Mouse (Mus musculus) lung, postnatal 0 days (tissue): Measurements from ENCODE around the gene Ndc1. TPM values are rescaled to one million over a fixed set of nuclear protein-coding genes. Genes with fewer than 3 reads are reported as not detected.

ENCODE experiments used
- ATAC-seq: fragments of 200-750 bp; cut with Nextera tagmentation; 2 replicates; pipeline ENCODE4 v1.8.0; 2017; ENCODE audit warnings: moderate library complexity
- DNase-seq: peaks from one replicate; pipeline ENCODE4 v3.0.0-alpha.2; 2016; ENCODE audit warnings: low spot score
- H3K27ac ChIP-seq: fragments of 300-500 bp; sonication (generic); 2 replicates; pipeline ENCODE4 v1.5.1; 2014; ENCODE audit warnings: antibody characterized with exemption, mild to moderate bottlenecking, low read length, mixed read lengths
- H3K27me3 ChIP-seq: fragments of 300-500 bp; sonication (generic); replicated peaks from 2 replicates; pipeline ENCODE4 v1.6.1; 2014; ENCODE audit warnings: low read length, mixed read lengths; ENCODE audit not compliant: insufficient read depth
- H3K36me3 ChIP-seq: fragments of 300-500 bp; sonication (generic); 2 replicates; pipeline ENCODE4 v1.6.1; 2014; ENCODE audit warnings: low read length, mixed read lengths; ENCODE audit not compliant: insufficient read depth
- H3K4me1 ChIP-seq: fragments of 300-500 bp; sonication (generic); 2 replicates; pipeline ENCODE4 v1.6.1; 2014; ENCODE audit warnings: antibody characterized with exemption, low read depth, low read length, mixed read lengths; ENCODE audit not compliant: insufficient read depth
- H3K4me2 ChIP-seq: fragments of 300-500 bp; sonication (generic); replicated peaks from 2 replicates; pipeline ENCODE4 v1.6.1; 2014; ENCODE audit warnings: low read depth, mild to moderate bottlenecking, low read length, moderate library complexity, mixed read lengths
- H3K4me3 ChIP-seq: fragments of 300-500 bp; sonication (generic); 2 replicates; pipeline ENCODE4 v1.5.1; 2014; ENCODE audit warnings: low read depth, low read length
- H3K9ac ChIP-seq: fragments of 300-500 bp; sonication (generic); replicated peaks from 2 replicates; pipeline ENCODE4 v1.6.1; 2014; ENCODE audit warnings: low read depth, mild to moderate bottlenecking
- H3K9me3 ChIP-seq: fragments of 300-500 bp; sonication (generic); 2 replicates; pipeline ENCODE4 v1.6.1; 2016; ENCODE audit warnings: low read length, mixed read lengths
- CTCF ChIP-seq: IDR thresholded peaks from 2 replicates; pipeline ENCODE4 v1.5.1; 2016; ENCODE audit warnings: antibody characterized with exemption, mild to moderate bottlenecking
- EP300 ChIP-seq: IDR thresholded peaks from 2 replicates; pipeline ENCODE4 v1.6.1; 2016; ENCODE audit warnings: antibody characterized with exemption, mild to moderate bottlenecking, control low read depth
- WGBS: fragments of 180-500 bp; shearing (Covaris S2); extraction: QIAGEN DNeasy Blood & Tissue Kit; methylation state at CpG from one replicate; pipeline ENCODE4 v1.1.7; 2014; 5-methylcytosine and 5-hydroxymethylcytosine counted together
- polyA plus RNA-seq: library from polyadenylated mRNA; unstranded; fragments of >200 nt; fragmentation: Nextera tagmentation; extraction: Ambion mirVana; gene quantifications from 2 replicates; pipeline ENCODE4 v1.2.1, GENCODE M21; 2015

Gene Ndc1
- polyA plus RNA-seq, 1 experiment from 2014 or later, result 4.7 TPM

DNA sequence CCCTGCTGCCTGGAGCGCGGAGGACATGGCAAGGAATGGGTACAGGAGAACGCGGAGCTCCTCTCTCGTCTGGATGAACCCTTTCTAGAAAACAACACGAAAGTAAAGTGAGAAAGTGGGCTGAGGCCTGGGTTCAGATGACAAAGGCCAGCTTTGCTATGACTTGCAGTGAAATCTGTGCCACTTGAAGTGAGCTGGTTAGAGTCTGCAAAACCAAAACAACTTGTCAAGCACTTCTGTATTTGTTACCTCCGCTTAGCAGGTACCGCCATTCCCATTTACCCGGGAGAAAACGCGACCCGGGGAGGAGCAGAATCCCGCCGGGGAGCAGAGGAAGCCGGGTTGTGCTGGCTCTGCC lies 66.4 kb downstream of the Ndc1 start:
- Histone ChIP-seq H3K9ac (no peak overlapping the region), H3K27me3 (peaks cover 30% of the 10 kb centered on the region), H3K4me3 (peak overlapping the region; percentile 57), H3K9me3 (no peaks in the 10 kb centered on the region), H3K27ac (no peak overlapping the region), H3K4me2 (peak overlapping the region; percentile 94), H3K36me3 (no peaks in the 10 kb centered on the region), H3K4me1 (no peaks in the 10 kb centered on the region)
- DNase-seq (no peak), ATAC-seq (no peak)
- TF ChIP-seq CTCF, result no peak
- TF ChIP-seq EP300, result no peak
- 7% methylated on average over 15 of the region's 15 CpGs for WGBS

GRCm38 (mm10) chr4:107434356-107435237 lies 67.0 kb downstream of the Ndc1 start, which contains the start of gene Glis1:
TSS of gene Glis1 (plus strand) at chr4:107434591.
- no peak within 1 kb of the TSS for H3K27ac ChIP-seq
- no peaks in the 10 kb centered on the region for H3K9me3 ChIP-seq
- 0 out of 2 replicates have a peak within 1 kb of the TSS, but pooled peaks have one; percentile 2 for H3K9ac ChIP-seq
- peaks cover 30% of the 10 kb centered on the region for H3K27me3 ChIP-seq
- DNase-seq, result peak; percentile 84
- under 1% methylated on average over 78 of the region's 112 CpGs for WGBS
- peak within 1 kb of the TSS; percentile 94 for H3K4me2 ChIP-seq
- TF ChIP-seq EP300, result no peak
- TF ChIP-seq CTCF, result no peak
- H3K4me1 ChIP-seq, result no peaks in the 10 kb centered on the region
- peak within 1 kb of the TSS; percentile 57 for H3K4me3 ChIP-seq
- H3K36me3 ChIP-seq, result no peaks in the 10 kb centered on the region
- peak; percentile 97 for ATAC-seq

DNA sequence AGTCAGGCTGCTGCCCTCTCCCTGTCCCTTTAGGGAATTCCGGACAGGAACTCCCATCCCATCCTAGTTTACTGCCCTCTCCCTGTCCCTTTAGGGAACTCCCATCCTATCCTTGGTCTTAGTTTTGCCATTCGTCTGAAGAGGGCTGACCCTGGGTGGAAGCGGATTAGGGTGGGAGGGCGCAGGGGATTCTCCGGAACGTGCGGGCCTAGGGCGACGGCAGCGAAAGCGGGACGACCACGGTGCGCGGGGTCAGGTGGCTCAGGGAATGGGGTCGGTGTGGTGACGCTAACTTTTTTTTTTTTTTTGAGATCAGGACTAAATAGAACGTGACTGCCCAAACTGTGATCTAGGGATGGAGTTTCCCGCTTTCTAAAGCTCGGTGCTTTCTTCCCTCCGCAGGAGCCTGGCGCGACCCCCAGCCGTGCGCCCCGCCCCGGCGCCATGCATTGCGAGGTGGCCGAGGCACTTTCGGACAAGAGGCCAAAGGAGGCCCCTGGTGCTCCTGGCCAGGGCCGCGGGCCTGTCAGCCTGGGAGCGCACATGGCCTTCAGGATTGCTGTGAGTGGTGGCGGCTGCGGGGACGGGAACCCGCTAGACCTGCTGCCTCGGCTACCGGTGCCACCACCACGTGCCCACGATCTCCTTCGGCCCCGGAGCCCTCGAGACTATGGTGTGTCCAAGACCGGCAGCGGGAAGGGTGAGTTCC lies 67.8 kb downstream of the Ndc1 start:
- TF ChIP-seq CTCF (no peak; the same call in 1 of the 2 replicates), EP300 (no peak)
- ATAC-seq, result no peak
- Histone ChIP-seq H3K9me3 (no peaks in the 10 kb centered on the region), H3K9ac (no peak overlapping the region), H3K27ac (no peak overlapping the region), H3K36me3 (no peaks in the 10 kb centered on the region), H3K4me2 (peak overlapping the region; percentile 94), H3K27me3 (peaks cover 30% of the 10 kb centered on the region), H3K4me1 (no peaks in the 10 kb centered on the region), H3K4me3 (peak overlapping the region; percentile 57)
- 5% methylated on average over 36 of the region's 47 CpGs for WGBS
- DNase-seq, result peak; percentile 19

GRCm38 (mm10) chr4:107436476-107436875 lies 68.9 kb downstream of the Ndc1 start:
- no peak for ATAC-seq
- no peaks in the 10 kb centered on the region for H3K9me3 ChIP-seq
- H3K9ac ChIP-seq, result no peak overlapping the region
- no peak for DNase-seq
- H3K27me3 ChIP-seq, result peaks cover 30% of the 10 kb centered on the region
- no peak overlapping the region for H3K4me2 ChIP-seq
- no peak overlapping the region for H3K4me3 ChIP-seq
- no peaks in the 10 kb centered on the region for H3K4me1 ChIP-seq
- TF ChIP-seq CTCF, result no peak
- TF ChIP-seq EP300, result no peak
- no peak overlapping the region for H3K27ac ChIP-seq
- 90% methylated on average over 7 of the region's 7 CpGs for WGBS
- no peaks in the 10 kb centered on the region for H3K36me3 ChIP-seq

- Histone ChIP-seq H3K36me3 (no peaks in the 10 kb centered on the region), H3K27me3 (peaks cover 24% of the 10 kb centered on the region), H3K27ac (no peak overlapping the region), H3K9me3 (no peaks in the 10 kb centered on the region), H3K9ac (no peak overlapping the region), H3K4me2 (no peak overlapping the region), H3K4me1 (no peaks in the 10 kb centered on the region), H3K4me3 (no peak overlapping the region)
- ATAC-seq, result no peak
- DNase-seq, result no peak
- TF ChIP-seq CTCF (no peak), EP300 (no peak)
- WGBS, result 93% methylated on average over 8 of the region's 8 CpGs
These were observed 71.2 kb downstream of the Ndc1 start for GRCm38 (mm10) chr4:107438741-107439140.

DNA sequence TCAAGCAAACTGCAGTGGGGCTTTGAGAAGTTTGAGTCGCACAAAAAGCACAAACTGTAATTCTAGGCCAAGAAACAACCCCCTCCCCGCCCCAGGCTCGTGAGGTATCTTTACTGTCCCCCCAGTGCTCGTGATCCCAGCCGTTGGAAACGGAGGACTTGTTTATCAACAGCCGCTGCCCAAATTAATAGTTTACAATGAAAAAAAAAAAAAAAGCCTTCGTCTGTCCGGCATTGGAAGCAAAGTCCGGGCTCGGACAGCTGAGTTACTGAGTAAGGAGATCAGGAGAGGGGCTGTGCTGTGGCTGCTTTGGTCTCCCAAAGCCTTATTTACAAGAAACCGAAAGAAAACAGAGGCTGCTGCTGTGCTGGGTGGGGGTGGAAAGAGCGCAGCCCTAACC lies 72.7 kb downstream of the Ndc1 start:
- no peak overlapping the region for H3K9ac ChIP-seq
- H3K4me1 ChIP-seq, result no peaks in the 10 kb centered on the region
- peak overlapping the region; percentile 54 for H3K4me2 ChIP-seq
- no peaks in the 10 kb centered on the region for H3K9me3 ChIP-seq
- peak overlapping the region; percentile 36 for H3K4me3 ChIP-seq
- ATAC-seq (no peak), DNase-seq (no peak)
- no peaks in the 10 kb centered on the region for H3K36me3 ChIP-seq
- WGBS, result 16% methylated on average over 13 of the region's 13 CpGs
- H3K27me3 ChIP-seq, result peaks cover 16% of the 10 kb centered on the region
- H3K27ac ChIP-seq, result no peak overlapping the region
- TF ChIP-seq CTCF (no peak), EP300 (no peak)
